Mouse (Mus musculus) midbrain, embryonic 10.5 days (tissue): ENCODE data around the gene Hoxc12. TPM values are rescaled to one million over a fixed set of nuclear protein-coding genes. Genes with fewer than 3 reads are reported as not detected.
A peak's percentile ranks its signal among the peaks of the same experiment; 100 is the strongest.

Experiments
- DNase-seq: peaks from one replicate; pipeline ENCODE4 v3.0.0-alpha.2; 2017; ENCODE audit warnings: low spot score
- H3K27ac ChIP-seq: fragments of 300-500 bp; sonication (generic); replicated peaks from 2 replicates; pipeline ENCODE4 v1.5.1; 2016; ENCODE audit warnings: mild to moderate bottlenecking
- H3K27me3 ChIP-seq: fragments of 300-500 bp; sonication (generic); 2 replicates; pipeline ENCODE4 v1.6.1; 2016; ENCODE audit warnings: low read depth, mild to moderate bottlenecking; ENCODE audit not compliant: poor library complexity, severe bottlenecking
- H3K36me3 ChIP-seq: fragments of 300-500 bp; sonication (generic); 2 replicates; pipeline ENCODE4 v1.6.1; 2016; ENCODE audit warnings: mild to moderate bottlenecking, moderate library complexity
- H3K4me1 ChIP-seq: fragments of 300-500 bp; sonication (generic); 2 replicates; pipeline ENCODE4 v1.6.1; 2016
- H3K4me3 ChIP-seq: fragments of 300-500 bp; sonication (generic); 2 replicates; pipeline ENCODE4 v1.5.1; 2016; ENCODE audit warnings: mild to moderate bottlenecking, moderate library complexity
- H3K9me3 ChIP-seq: fragments of 300-500 bp; sonication (generic); replicated peaks from 2 replicates; pipeline ENCODE4 v1.6.1; 2016; ENCODE audit warnings: mild to moderate bottlenecking
- WGBS: fragments of 180-500 bp; shearing (Covaris S2); methylation state at CpG from one replicate; pipeline ENCODE4 v1.1.7; 2016; 5-methylcytosine and 5-hydroxymethylcytosine counted together
- microRNA-seq: library from miRNA; unstranded; fragments of <30 nt; microRNA quantifications from one replicate; pipeline ENCODE4, GENCODE M21; 2017
- polyA plus RNA-seq: library from polyadenylated mRNA; unstranded; fragments of >200 nt; fragmentation: Nextera tagmentation; extraction: Ambion mirVana; gene quantifications from 2 replicates; pipeline ENCODE4 v1.2.1, GENCODE M21; 2016

Hoxc12 gene
- polyA plus RNA-seq, 1 experiment from 2014 or later: not detected

DNA sequence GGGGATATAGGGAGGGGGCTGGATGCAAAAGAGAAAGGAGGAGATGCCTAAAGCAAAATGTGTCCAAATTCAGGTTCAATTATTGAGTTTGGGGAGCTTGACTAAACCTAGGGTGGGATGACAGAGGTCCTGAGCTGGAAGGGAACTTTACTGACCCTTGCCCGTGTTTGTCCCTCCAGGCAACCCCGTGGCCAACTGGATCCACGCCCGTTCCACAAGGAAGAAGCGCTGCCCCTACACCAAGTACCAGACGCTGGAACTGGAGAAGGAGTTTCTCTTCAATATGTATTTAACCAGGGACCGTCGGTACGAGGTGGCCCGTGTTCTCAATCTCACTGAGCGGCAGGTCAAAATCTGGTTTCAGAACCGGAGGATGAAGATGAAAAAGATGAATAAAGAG lies 47.2 kb downstream of the Hoxc12 start:
- no peak overlapping the region for H3K27ac ChIP-seq
- no peaks in the 10 kb centered on the region for H3K9me3 ChIP-seq
- peaks cover 14% of the 10 kb centered on the region for H3K4me1 ChIP-seq
- H3K36me3 ChIP-seq: no peaks in the 10 kb centered on the region
- peaks cover 100% of the 10 kb centered on the region for H3K27me3 ChIP-seq
- H3K4me3 ChIP-seq: no peak overlapping the region
- no peak for DNase-seq
- 0% methylated on average over 12 of the region's 12 CpGs for WGBS

DNA sequence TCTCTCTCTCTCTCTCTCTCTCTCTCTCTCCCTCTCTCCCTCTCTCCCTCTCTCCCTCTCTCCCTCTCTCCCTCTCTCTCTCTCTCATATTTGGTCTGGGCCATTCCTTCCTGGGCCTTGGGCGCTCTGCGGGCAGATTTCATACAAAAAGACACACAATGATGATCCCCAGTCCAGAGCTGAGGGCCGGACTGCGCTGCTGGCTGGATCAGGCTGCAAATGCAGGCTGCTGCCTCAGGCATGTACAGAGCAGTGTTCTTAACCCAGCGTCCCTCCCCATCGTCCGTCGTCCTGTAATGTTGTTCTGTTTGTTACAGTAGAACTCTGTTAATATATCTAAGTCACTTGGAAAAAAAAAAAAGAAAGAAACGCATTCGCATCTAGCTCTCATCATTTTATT lies 48.0 kb downstream of the Hoxc12 start:
- H3K4me3 ChIP-seq: no peak overlapping the region
- H3K36me3 ChIP-seq: no peaks in the 10 kb centered on the region
- DNase-seq: no peak
- H3K27me3 ChIP-seq: peaks cover 100% of the 10 kb centered on the region
- no peaks in the 10 kb centered on the region for H3K9me3 ChIP-seq
- H3K27ac ChIP-seq: no peak overlapping the region
- H3K4me1 ChIP-seq: peaks cover 14% of the 10 kb centered on the region
- WGBS: 3% methylated on average over 10 of the region's 10 CpGs

DNA sequence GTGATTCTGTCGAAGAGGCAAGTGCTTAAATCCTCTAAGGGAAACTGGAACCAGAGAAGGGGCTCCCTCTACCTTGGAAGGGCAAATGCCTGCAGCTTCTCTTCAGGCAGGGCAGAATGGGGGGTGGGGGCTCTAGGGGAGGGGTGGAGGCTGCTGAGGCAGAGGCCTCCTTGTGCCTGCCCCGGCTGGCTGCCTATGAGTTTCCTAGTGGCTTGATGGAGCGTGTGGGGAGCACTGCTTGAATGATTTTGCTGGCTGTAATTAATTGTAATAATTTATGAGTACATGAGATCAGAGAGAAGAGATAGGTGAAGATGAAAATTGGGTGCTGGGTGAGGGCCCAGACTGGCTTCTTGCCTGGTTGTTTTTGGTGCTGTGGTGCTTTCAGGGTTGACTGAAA lies 48.4 kb downstream of the Hoxc12 start:
- Histone ChIP-seq H3K27me3 (peaks cover 100% of the 10 kb centered on the region), H3K4me3 (no peak overlapping the region), H3K36me3 (no peaks in the 10 kb centered on the region), H3K4me1 (peaks cover 14% of the 10 kb centered on the region), H3K9me3 (no peaks in the 10 kb centered on the region), H3K27ac (no peak overlapping the region)
- DNase-seq: no peak
- WGBS: 6% methylated on average over 3 of the region's 3 CpGs

DNA sequence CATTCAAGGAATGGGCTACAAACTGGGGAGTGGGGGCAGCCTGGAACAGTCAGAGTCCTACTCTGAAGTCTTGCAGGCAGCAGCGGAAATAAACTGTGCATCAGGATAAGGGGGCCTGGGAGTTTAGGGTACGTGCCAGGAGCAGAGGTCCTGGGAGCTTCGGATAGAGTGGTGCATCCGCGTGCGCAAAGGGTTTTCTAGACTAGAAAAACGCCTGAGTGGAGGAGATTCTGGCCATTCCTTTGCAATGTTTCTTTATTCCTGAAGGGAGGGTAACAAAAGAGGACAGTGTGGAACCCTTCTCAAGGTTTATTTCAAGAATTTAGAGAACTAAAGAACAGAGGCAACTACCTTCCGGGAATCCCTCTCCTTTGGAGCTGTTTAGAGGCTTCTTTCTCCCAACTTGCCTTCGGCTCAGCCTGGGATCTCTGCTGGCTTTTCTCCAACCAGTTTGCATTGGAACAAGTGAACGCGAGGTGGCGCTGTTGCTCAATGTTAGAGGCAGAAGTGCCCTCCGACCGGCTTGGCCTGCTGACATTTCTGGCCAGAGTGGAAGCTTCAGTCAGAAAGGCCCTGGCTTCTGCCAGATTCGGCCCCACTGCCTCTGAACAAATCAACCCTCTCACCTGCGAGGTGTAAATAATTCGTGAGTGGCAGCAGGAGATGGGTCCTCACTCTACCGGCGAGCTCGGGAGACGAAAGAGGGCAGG lies 50.7 kb downstream of the Hoxc12 start:
- 0 out of 2 replicates have a peak, but pooled peaks cover 5% of the 10 kb centered on the region for H3K4me1 ChIP-seq
- DNase-seq: peak; percentile 93
- H3K9me3 ChIP-seq: no peaks in the 10 kb centered on the region
- H3K27me3 ChIP-seq: peaks cover 100% of the 10 kb centered on the region
- no peak overlapping the region for H3K27ac ChIP-seq
- no peaks in the 10 kb centered on the region for H3K36me3 ChIP-seq
- H3K4me3 ChIP-seq: no peak overlapping the region
- 3% methylated on average over 21 of the region's 21 CpGs for WGBS

DNA sequence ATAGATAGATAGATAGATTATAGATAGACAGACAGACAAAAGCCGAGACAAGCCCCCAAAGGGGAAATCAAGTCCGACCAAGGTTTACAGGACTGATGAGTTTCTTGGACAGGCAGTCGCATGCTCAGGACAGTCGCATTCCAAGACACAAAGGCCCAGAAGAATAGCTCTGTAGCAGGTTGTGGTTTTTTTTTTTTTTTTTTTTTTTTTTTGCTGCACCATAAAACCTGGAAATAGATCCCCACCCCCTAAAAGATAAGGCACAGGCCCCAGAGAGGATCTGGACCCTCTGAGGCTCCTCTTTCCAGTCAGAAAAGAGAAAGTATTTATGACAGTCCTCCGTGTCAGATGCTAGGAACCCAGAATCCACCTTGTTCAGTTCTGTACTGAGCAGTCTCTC lies 51.5 kb downstream of the Hoxc12 start:
- 0 out of 2 replicates have a peak, but pooled peaks cover 5% of the 10 kb centered on the region for H3K4me1 ChIP-seq
- 11% methylated on average over 5 of the region's 5 CpGs for WGBS
- H3K9me3 ChIP-seq: no peaks in the 10 kb centered on the region
- no peaks in the 10 kb centered on the region for H3K36me3 ChIP-seq
- no peak for DNase-seq
- H3K4me3 ChIP-seq: no peak overlapping the region
- H3K27me3 ChIP-seq: peaks cover 100% of the 10 kb centered on the region
- no peak overlapping the region for H3K27ac ChIP-seq

Small RNAs within 50 kb of the gene (microRNA-seq; reads per million reads assigned to microRNA genes)
- gene Mir196a-2: 4.2 reads per million, percentile 9 among the genes with 10 or more reads in this experiment

Other genes starting within 250 kb of the Hoxc12 start
- 26.0 and 31.1 TPM in 2 replicates for gene Calcoco1, start 214.6 kb upstream of the Hoxc12 start, polyA plus RNA-seq
- gene Hoxc13, start 15.7 kb upstream of the Hoxc12 start, polyA plus RNA-seq: not detected in 2 replicates
- gene Hoxc11, start 17.7 kb downstream of the Hoxc12 start, polyA plus RNA-seq: not detected in 2 replicates
- gene Hoxc10, start 30.0 kb downstream of the Hoxc12 start, polyA plus RNA-seq: not detected in 2 replicates
- 0.04 and 0.06 TPM in 2 replicates for gene Hoxc5, start 30.7 kb downstream of the Hoxc12 start, polyA plus RNA-seq
- not detected in 2 replicates for gene Hoxc9, start 39.7 kb downstream of the Hoxc12 start, polyA plus RNA-seq
- not detected in 2 replicates for gene Hoxc8, start 53.9 kb downstream of the Hoxc12 start, polyA plus RNA-seq
- not detected in 2 replicates for gene Hoxc6, start 61.5 kb downstream of the Hoxc12 start, polyA plus RNA-seq
- not detected in 2 replicates for gene Hoxc4, start 82.2 kb downstream of the Hoxc12 start, polyA plus RNA-seq
- gene Smug1, start 230.3 kb downstream of the Hoxc12 start, polyA plus RNA-seq: 24.6 and 26.4 TPM in 2 replicates